ENCODE assay signal across 19 mouse cellular contexts in the genomic region with DNA sequence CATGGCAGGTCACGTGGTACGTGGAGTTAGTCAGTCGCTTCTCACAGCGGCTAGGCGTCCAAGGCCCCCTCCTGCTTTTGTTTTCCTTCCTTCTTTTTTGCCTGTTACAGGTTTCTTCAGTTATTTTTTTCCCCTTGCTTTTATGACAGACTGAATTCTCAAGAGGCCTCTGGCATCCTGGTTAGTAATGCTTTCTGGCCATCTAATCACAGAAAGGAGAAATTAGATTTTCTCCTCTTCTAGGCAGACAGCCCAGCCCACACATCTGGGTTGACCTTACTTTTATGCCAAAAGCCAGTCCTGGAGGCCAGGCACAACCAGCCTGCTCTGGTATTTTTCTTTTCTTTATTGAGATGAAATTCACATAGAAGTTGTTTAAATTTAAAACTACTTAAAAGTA.
DNase-seq lines count a peak whose midpoint lies in the region; ATAC-seq lines count a peak whose summit lies in the region.
"Had no signal": no experiment of that assay in that cellular context is flagged by ENCODE, and none has a peak within 500 bp of the region (broad histone marks: within the 10 kb centered on the region; RNA-seq: fewer than 3 reads in every experiment).

No protein-coding gene starts in this region.

- H3K27me3 ChIP-seq in embryonic facial prominence, embryonic 14.5 days (replicated peaks; ENCODE audit: control insufficient read depth, insufficient read depth, low read length): no peaks in the 10 kb centered on the region
- H3K27me3 ChIP-seq in embryonic facial prominence, embryonic 10.5 days (replicated peaks; ENCODE audit: low read depth, poor library complexity, severe bottlenecking): no peaks in the 10 kb centered on the region
- no peaks in the 10 kb centered on the region for H3K27me3 ChIP-seq in limb, embryonic 10.5 days (ENCODE audit: low read depth, poor library complexity, severe bottlenecking)
- H3K27me3 ChIP-seq: embryonic facial prominence, embryonic 12.5 days; forebrain, embryonic 13.5 days; hindbrain, embryonic 13.5 days had no signal

- 77% methylated on average over 5 of the region's 5 CpGs for WGBS in embryonic facial prominence, embryonic 14.5 days
- 95% methylated on average over 5 of the region's 5 CpGs for WGBS in embryonic facial prominence, embryonic 10.5 days
- WGBS in limb, embryonic 10.5 days: 92% methylated on average over 5 of the region's 5 CpGs

- H3K4me2 ChIP-seq in embryonic facial prominence, embryonic 14.5 days (ENCODE audit: low read depth, low read length): no peak overlapping the region
- H3K4me2 ChIP-seq: embryonic facial prominence, embryonic 12.5 days; forebrain, embryonic 13.5 days; hindbrain, embryonic 13.5 days had no signal

- ATAC-seq in embryonic facial prominence, embryonic 14.5 days (ENCODE audit: low read depth): no peak
- no peak for ATAC-seq in erythroblast, adult 5-6 weeks (replicated peaks; ENCODE audit: low FRiP score, poor library complexity, severe bottlenecking)
- ATAC-seq: forebrain, embryonic 13.5 days; forebrain, postnatal 0 days; hindbrain, postnatal 0 days had no signal

- H3K36me3 ChIP-seq in embryonic facial prominence, embryonic 14.5 days (ENCODE audit: control insufficient read depth, insufficient read depth, low read length): no peaks in the 10 kb centered on the region
- H3K36me3 ChIP-seq in embryonic facial prominence, embryonic 10.5 days (replicated peaks): no peaks in the 10 kb centered on the region
- H3K36me3 ChIP-seq in limb, embryonic 10.5 days: no peaks in the 10 kb centered on the region
- H3K36me3 ChIP-seq: embryonic facial prominence, embryonic 12.5 days; heart, embryonic 10.5 days had no signal

- peak; percentile 19 for DNase-seq in embryonic facial prominence, embryonic 14.5 days (ENCODE audit: low spot score)
- DNase-seq in embryonic facial prominence, embryonic 10.5 days (ENCODE audit: low spot score): no peak
- peak; percentile 83 for DNase-seq in heart, adult 11 months
- no peak for DNase-seq in heart, postnatal 4 days
- peak; percentile 22 for DNase-seq in limb, embryonic 10.5 days (ENCODE audit: low spot score)
- peak; percentile 6 for DNase-seq in skeletal muscle tissue, adult 2 months (ENCODE audit: low read depth, low spot score)
- DNase-seq in spleen, postnatal 36 days (ENCODE audit: low spot score in 2 of 2): no peak
- DNase-seq: cerebellum, adult 2 months; cerebellum, postnatal 14 days; embryo, embryonic 11 days; forebrain, postnatal 0 days; heart, adult 18-20 months; kidney, adult 11 months had no signal

- H3K4me1 ChIP-seq in embryonic facial prominence, embryonic 14.5 days (ENCODE audit: control insufficient read depth, insufficient read depth, low read length): no peaks in the 10 kb centered on the region
- 0 out of 2 replicates have a peak, but pooled peaks cover 3% of the 10 kb centered on the region for H3K4me1 ChIP-seq in embryonic facial prominence, embryonic 10.5 days
- H3K4me1 ChIP-seq in limb, embryonic 10.5 days: no peaks in the 10 kb centered on the region
- H3K4me1 ChIP-seq: embryonic facial prominence, embryonic 12.5 days; forebrain, embryonic 13.5 days; hindbrain, embryonic 13.5 days had no signal

- no peak overlapping the region for H3K27ac ChIP-seq in embryonic facial prominence, embryonic 14.5 days (replicated peaks; ENCODE audit: low read depth, low read length)
- no peak overlapping the region for H3K27ac ChIP-seq in embryonic facial prominence, embryonic 10.5 days (replicated peaks)
- no peak overlapping the region for H3K27ac ChIP-seq in limb, embryonic 10.5 days
- H3K27ac ChIP-seq: embryonic facial prominence, embryonic 12.5 days; forebrain, embryonic 13.5 days; heart, embryonic 10.5 days; hindbrain, embryonic 13.5 days; hindbrain, postnatal 0 days had no signal

- no peak overlapping the region for H3K4me3 ChIP-seq in embryonic facial prominence, embryonic 14.5 days (ENCODE audit: low read depth, low read length)
- no peak overlapping the region for H3K4me3 ChIP-seq in embryonic facial prominence, embryonic 10.5 days
- H3K4me3 ChIP-seq in limb, embryonic 10.5 days: no peak overlapping the region
- H3K4me3 ChIP-seq: embryonic facial prominence, embryonic 12.5 days; forebrain, embryonic 13.5 days; heart, embryonic 10.5 days; hindbrain, embryonic 13.5 days had no signal

- H3K9ac ChIP-seq in embryonic facial prominence, embryonic 14.5 days (ENCODE audit: low read depth, low read length): no peak overlapping the region
- H3K9ac ChIP-seq: embryonic facial prominence, embryonic 12.5 days; forebrain, embryonic 13.5 days; forebrain, postnatal 0 days; hindbrain, embryonic 13.5 days had no signal

- no peaks in the 10 kb centered on the region; the same call in 1 of the 2 replicates for H3K9me3 ChIP-seq in embryonic facial prominence, embryonic 14.5 days (ENCODE audit: control insufficient read depth, low read length)
- H3K9me3 ChIP-seq in embryonic facial prominence, embryonic 10.5 days: no peaks in the 10 kb centered on the region
- H3K9me3 ChIP-seq in limb, embryonic 10.5 days (replicated peaks): no peaks in the 10 kb centered on the region
- H3K9me3 ChIP-seq: embryonic facial prominence, embryonic 12.5 days; forebrain, embryonic 13.5 days; hindbrain, embryonic 13.5 days had no signal

Comparison
In these comparisons a context has a peak if more than half of its experiments do, and no peak if none do; other contexts are left out.
1. DNase-seq: peak in embryonic facial prominence, embryonic 14.5 days (single experiment), heart, adult 11 months (single experiment), limb, embryonic 10.5 days (single experiment) and skeletal muscle tissue, adult 2 months (single experiment); none in embryonic facial prominence, embryonic 10.5 days (single experiment), heart, postnatal 4 days (single experiment) and spleen, postnatal 36 days (0 of 2).